Mouse (Mus musculus) liver, embryonic 14.5 days (tissue): Measurements from ENCODE around the gene Arhgef26. TPM values are rescaled to one million over a fixed set of nuclear protein-coding genes. Genes with fewer than 3 reads are reported as not detected.

Source experiments
- ATAC-seq: fragments of 200-750 bp; cut with Nextera tagmentation; 2 replicates; pipeline ENCODE4 v1.8.0; 2017; ENCODE audit warnings: moderate number of reproducible peaks, mild to moderate bottlenecking, moderate library complexity; ENCODE audit not compliant: insufficient read depth
- DNase-seq, 3 experiments: peaks; one replicate each; pipeline ENCODE4 v3.0.0-alpha.2; 2012 to 2013; ENCODE audit warnings: low read depth in 3 of 3, low spot score in 3 of 3
- H3K27ac ChIP-seq: fragments of 300-500 bp; sonication (generic); 2 replicates; pipeline ENCODE4 v1.5.1; 2014; ENCODE audit warnings: moderate library complexity, mild to moderate bottlenecking, control low read depth, inconsistent platforms
- H3K27me3 ChIP-seq: fragments of 300-500 bp; sonication (generic); 2 replicates; pipeline ENCODE4 v1.6.1; 2014; ENCODE audit warnings: mild to moderate bottlenecking, low read length, moderate library complexity; ENCODE audit not compliant: control insufficient read depth, insufficient read depth
- H3K36me3 ChIP-seq: fragments of 300-500 bp; sonication (generic); replicated peaks from 2 replicates; pipeline ENCODE4 v1.6.1; 2014; ENCODE audit warnings: low read depth; ENCODE audit not compliant: control insufficient read depth, insufficient read depth
- H3K4me1 ChIP-seq, 2 experiments: fragments of 200-500 bp in 1 of 2; fragments of 300-500 bp in 1 of 2; sonication (generic) in 1 of 2; replicated peaks; 2 replicates each; pipeline ENCODE4 v1.6.1; 2012 to 2014; ENCODE audit warnings: antibody characterized with exemption in 1 of 2, inconsistent platforms in 1 of 2, low read length in 1 of 2; ENCODE audit not compliant: control insufficient read depth in 2 of 2, insufficient read depth in 2 of 2
- H3K4me2 ChIP-seq: fragments of 300-500 bp; sonication (generic); 2 replicates; pipeline ENCODE4 v1.6.1; 2014; ENCODE audit warnings: low read depth, mild to moderate bottlenecking, control low read depth, moderate library complexity
- H3K4me3 ChIP-seq, 2 experiments: fragments of 200-500 bp in 1 of 2; fragments of 300-500 bp in 1 of 2; sonication (generic) in 1 of 2; 2 replicates each; pipeline ENCODE4 v1.5.1; 2012 to 2014; ENCODE audit warnings: low read depth in 2 of 2, low read length in 2 of 2, mild to moderate bottlenecking in 2 of 2, control low read depth in 1 of 2, inconsistent platforms in 1 of 2, moderate library complexity in 1 of 2; ENCODE audit not compliant: insufficient read depth in 1 of 2
- H3K9ac ChIP-seq: fragments of 300-500 bp; sonication (generic); replicated peaks from 2 replicates; pipeline ENCODE4 v1.6.1; 2014; ENCODE audit warnings: mild to moderate bottlenecking, control low read depth, moderate library complexity
- H3K9me3 ChIP-seq: fragments of 300-500 bp; sonication (generic); 2 replicates; pipeline ENCODE4 v1.6.1; 2016; ENCODE audit warnings: low read length, mixed read lengths; ENCODE audit not compliant: control insufficient read depth
- CTCF ChIP-seq: IDR thresholded peaks from 2 replicates; pipeline ENCODE4 v1.5.1; 2016; ENCODE audit warnings: antibody characterized with exemption, low read depth, control low read depth
- EP300 ChIP-seq: IDR thresholded peaks from 2 replicates; pipeline ENCODE4 v1.6.1; 2016; ENCODE audit warnings: antibody characterized with exemption, low read depth
- WGBS: fragments of 180-500 bp; shearing (Covaris S2); extraction: QIAGEN DNeasy Blood & Tissue Kit; methylation state at CpG from one replicate; pipeline ENCODE4 v1.1.7; 2014; ENCODE audit not compliant: insufficient replicate concordance; 5-methylcytosine and 5-hydroxymethylcytosine counted together
- polyA plus RNA-seq, 2 experiments: library from polyadenylated mRNA; depleted of rRNA in 1 of 2; stranded (reverse) in 1 of 2; unstranded in 1 of 2; fragments of >200 nt; fragmentation: Nextera tagmentation in 1 of 2; extraction: Ambion mirVana in 1 of 2; gene quantifications; 2 replicates each; pipeline versions ENCODE4 v1.2.1 to v1.2.3; 2012 to 2014

The Arhgef26 gene
- polyA plus RNA-seq, 2 experiments = 0.08 to 0.10 TPM

- Histone ChIP-seq H3K4me1 (no peaks in the 10 kb centered on the region), H3K4me2 (no peak overlapping the region), H3K27me3 (no peaks in the 10 kb centered on the region), H3K9ac (no peak overlapping the region), H3K27ac (no peak overlapping the region), H3K4me3 (no peak overlapping the region), H3K9me3 (no peaks in the 10 kb centered on the region), H3K36me3 (no peaks in the 10 kb centered on the region)
- no peak for DNase-seq
- WGBS = 17% methylated on average over 5 of the region's 5 CpGs
- no peak for ATAC-seq
- TF ChIP-seq EP300 = no peak
- TF ChIP-seq CTCF = no peak
Measured at GRCm38 (mm10) chr3:62396109-62396508, 58.0 kb downstream of the Arhgef26 start.

- TF ChIP-seq CTCF (no peak), EP300 (no peak)
- no peak overlapping the region for H3K9ac ChIP-seq
Measured at GRCm38 (mm10) chr3:62398094-62398493, 60.0 kb downstream of the Arhgef26 start.

GRCm38 (mm10) chr3:62399826-62400746, 61.9 kb downstream of the Arhgef26 start:
- ATAC-seq (no peak), DNase-seq (no peak)
- Histone ChIP-seq H3K4me2 (no peak overlapping the region), H3K4me3 (no peak overlapping the region), H3K9ac (no peak overlapping the region), H3K36me3 (no peaks in the 10 kb centered on the region), H3K27ac (no peak overlapping the region), H3K27me3 (no peaks in the 10 kb centered on the region), H3K4me1 (no peaks in the 10 kb centered on the region), H3K9me3 (no peaks in the 10 kb centered on the region)
- TF ChIP-seq CTCF (no peak), EP300 (no peak)
- 66% methylated on average over 12 of the region's 12 CpGs for WGBS

More at GRCm38 (mm10) chr3:62398094-62398493, 60.0 kb downstream of the Arhgef26 start:
- H3K4me3 ChIP-seq = no peak overlapping the region
- no peaks in the 10 kb centered on the region for H3K36me3 ChIP-seq
- no peak overlapping the region for H3K4me2 ChIP-seq
- H3K4me1 ChIP-seq = no peaks in the 10 kb centered on the region
- DNase-seq = no peak
- no peaks in the 10 kb centered on the region for H3K27me3 ChIP-seq
- H3K9me3 ChIP-seq = no peaks in the 10 kb centered on the region
- no peak for ATAC-seq
- no peak overlapping the region for H3K27ac ChIP-seq

- no peaks in the 10 kb centered on the region for H3K36me3 ChIP-seq
- no peaks in the 10 kb centered on the region for H3K27me3 ChIP-seq
- no peaks in the 10 kb centered on the region for H3K9me3 ChIP-seq
- ATAC-seq = no peak
- TF ChIP-seq CTCF = no peak
- TF ChIP-seq EP300 = no peak
- no peak overlapping the region for H3K4me2 ChIP-seq
- H3K27ac ChIP-seq = no peak overlapping the region
- no peak overlapping the region for H3K4me3 ChIP-seq
- no peaks in the 10 kb centered on the region for H3K4me1 ChIP-seq
- 83% methylated on average over 2 of the region's 2 CpGs for WGBS
- H3K9ac ChIP-seq = no peak overlapping the region
- no peak for DNase-seq
Measured at GRCm38 (mm10) chr3:62402466-62402865, 64.3 kb downstream of the Arhgef26 start.

GRCm38 (mm10) chr3:62404477-62405246, 66.5 kb downstream of the Arhgef26 start:
- no peaks in the 10 kb centered on the region for H3K4me1 ChIP-seq
- no peak overlapping the region for H3K4me3 ChIP-seq
- no peak overlapping the region for H3K9ac ChIP-seq
- no peak overlapping the region for H3K4me2 ChIP-seq
- DNase-seq (no peak), ATAC-seq (no peak)
- no peak overlapping the region for H3K27ac ChIP-seq
- H3K9me3 ChIP-seq = no peaks in the 10 kb centered on the region
- TF ChIP-seq EP300 (no peak), CTCF (no peak)
- no peaks in the 10 kb centered on the region for H3K36me3 ChIP-seq
- 54% methylated on average over 7 of the region's 7 CpGs for WGBS
- H3K27me3 ChIP-seq = no peaks in the 10 kb centered on the region
